ENCODE assay signal across 28 mouse cellular contexts in genomic region chr17:28520561-28520960, GRCm38 (mm10). TPM values are rescaled to one million over a fixed set of nuclear protein-coding genes. Genes with fewer than 3 reads are reported as not detected.
"Had no signal": no experiment of that assay in that cellular context is flagged by ENCODE, and none has a peak within 500 bp of the region (broad histone marks: within the 10 kb centered on the region; RNA-seq: fewer than 3 reads in every experiment).

No protein-coding gene starts in this region.

- H3K36me3 ChIP-seq: limb, embryonic 12.5 days; limb, embryonic 15.5 days; liver, embryonic 12.5 days; liver, embryonic 15.5 days; stomach, embryonic 15.5 days had no signal

- H3K9ac ChIP-seq: limb, embryonic 12.5 days; limb, embryonic 15.5 days; liver, embryonic 12.5 days; liver, embryonic 15.5 days; stomach, embryonic 15.5 days had no signal

- ATAC-seq: liver, embryonic 12.5 days had no signal

- DNase-seq: kidney, adult 8-10 months; kidney, postnatal 25 days; left cerebral cortex, postnatal 4 days; lung, adult 2 months; lung, postnatal 14 days; midbrain, embryonic 14.5 days; right cerebral cortex, adult 18-20 months; right cerebral cortex, postnatal 14 days; right cerebral cortex, postnatal 4 days; spleen, adult 18-20 months had no signal

- H3K27me3 ChIP-seq: limb, embryonic 15.5 days; stomach, embryonic 15.5 days had no signal

- H3K4me2 ChIP-seq: limb, embryonic 12.5 days; limb, embryonic 15.5 days; liver, embryonic 12.5 days; liver, embryonic 15.5 days; midbrain, embryonic 11.5 days; stomach, embryonic 15.5 days had no signal

- H3K4me3 ChIP-seq: limb, embryonic 12.5 days; limb, embryonic 15.5 days; liver, embryonic 12.5 days; liver, embryonic 15.5 days; stomach, embryonic 15.5 days had no signal

- H3K9me3 ChIP-seq: limb, embryonic 12.5 days; limb, embryonic 15.5 days; liver, embryonic 12.5 days; liver, embryonic 15.5 days; stomach, embryonic 15.5 days had no signal

- H3K27ac ChIP-seq: kidney, postnatal 0 days; limb, embryonic 12.5 days; limb, embryonic 15.5 days; liver, embryonic 12.5 days; liver, embryonic 15.5 days; stomach, embryonic 15.5 days had no signal

RNA-seq across cellular contexts. Expression of gene Armc12, which starts 10.0 kb away (rescaled TPM):
- total RNA-seq: layer of hippocampus, adult 8-10 months; layer of hippocampus, postnatal 10 days; left cerebral cortex, adult 8-10 months; left cerebral cortex, postnatal 14 days; left cerebral cortex, postnatal 4 days; megakaryocyte progenitor cell, adult 5-6 weeks; megakaryocyte-erythroid progenitor cell, adult 5-6 weeks; midbrain, postnatal 0 days had no signal
- polyA plus RNA-seq: kidney, postnatal 0 days; large intestine, adult 2 months; limb, embryonic 12.5 days; limb, embryonic 15.5 days; liver, embryonic 12.5 days; liver, embryonic 15.5 days; lung, adult 2 months; lung, embryonic 16.5 days; midbrain, embryonic 11.5 days; midbrain, embryonic 14.5 days; midbrain, postnatal 0 days; neural tube, embryonic 11.5 days; neural tube, embryonic 14.5 days; stomach, embryonic 15.5 days had no signal

RNA-seq across cellular contexts. Expression of gene Clpsl2, which starts 28.6 kb away (rescaled TPM):
- total RNA-seq: layer of hippocampus, adult 8-10 months; layer of hippocampus, postnatal 10 days; left cerebral cortex, adult 8-10 months; left cerebral cortex, postnatal 14 days; left cerebral cortex, postnatal 4 days; megakaryocyte progenitor cell, adult 5-6 weeks; megakaryocyte-erythroid progenitor cell, adult 5-6 weeks; midbrain, postnatal 0 days had no signal
- polyA plus RNA-seq: kidney, postnatal 0 days; large intestine, adult 2 months; limb, embryonic 12.5 days; limb, embryonic 15.5 days; liver, embryonic 12.5 days; liver, embryonic 15.5 days; lung, adult 2 months; lung, embryonic 16.5 days; midbrain, embryonic 11.5 days; midbrain, embryonic 14.5 days; midbrain, postnatal 0 days; neural tube, embryonic 11.5 days; neural tube, embryonic 14.5 days; stomach, embryonic 15.5 days had no signal

RNA-seq across cellular contexts. Expression of gene Clps, which starts 40.0 kb away (rescaled TPM):
- total RNA-seq: layer of hippocampus, adult 8-10 months; layer of hippocampus, postnatal 10 days; left cerebral cortex, adult 8-10 months; left cerebral cortex, postnatal 14 days; left cerebral cortex, postnatal 4 days; megakaryocyte progenitor cell, adult 5-6 weeks; megakaryocyte-erythroid progenitor cell, adult 5-6 weeks; midbrain, postnatal 0 days had no signal
- polyA plus RNA-seq: kidney, postnatal 0 days; limb, embryonic 12.5 days; midbrain, embryonic 11.5 days; midbrain, embryonic 14.5 days; midbrain, postnatal 0 days; neural tube, embryonic 11.5 days; neural tube, embryonic 14.5 days had no signal

RNA-seq across cellular contexts. Expression of gene Lhfpl5, which starts 54.9 kb away (rescaled TPM):
- total RNA-seq: megakaryocyte progenitor cell, adult 5-6 weeks; megakaryocyte-erythroid progenitor cell, adult 5-6 weeks had no signal
- polyA plus RNA-seq: kidney, postnatal 0 days; lung, adult 2 months had no signal
